Mouse (Mus musculus) CD4-positive, CD25-positive, alpha-beta regulatory T cell, adult 2 months (primary cell): ENCODE data around the gene Mast4.

Experiments used
- DNase-seq: peaks from one replicate; pipeline ENCODE4 v3.0.0-alpha.2; 2012; ENCODE audit warnings: low read depth, low spot score

Mast4 gene

GRCm38 (mm10) chr13:103316777-103317367 lies 17.4 kb downstream of the Mast4 start:
- DNase-seq: no peak

- no peak for DNase-seq
Observed at GRCm38 (mm10) chr13:103315113-103315708, 19.1 kb downstream of the Mast4 start.

DNA sequence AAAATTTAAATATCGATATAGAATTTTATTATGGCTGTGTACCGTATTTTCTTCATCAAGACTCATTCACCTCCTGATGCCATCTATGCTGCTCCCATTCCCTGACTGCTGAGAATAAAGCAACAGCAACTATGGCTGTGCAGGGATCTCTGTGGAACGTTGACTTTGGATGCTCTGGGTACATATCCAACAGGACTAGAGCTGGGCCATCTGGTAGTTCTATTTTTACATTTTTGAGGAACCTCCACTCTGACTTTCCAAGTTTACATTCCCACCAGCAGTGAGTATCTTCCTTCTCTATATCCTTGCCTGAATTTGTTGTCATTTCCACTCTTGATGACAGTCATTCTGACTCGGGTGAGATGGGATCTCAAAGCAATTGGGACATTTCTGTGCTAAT lies 26.0 kb downstream of the Mast4 start:
- no peak for DNase-seq

DNA sequence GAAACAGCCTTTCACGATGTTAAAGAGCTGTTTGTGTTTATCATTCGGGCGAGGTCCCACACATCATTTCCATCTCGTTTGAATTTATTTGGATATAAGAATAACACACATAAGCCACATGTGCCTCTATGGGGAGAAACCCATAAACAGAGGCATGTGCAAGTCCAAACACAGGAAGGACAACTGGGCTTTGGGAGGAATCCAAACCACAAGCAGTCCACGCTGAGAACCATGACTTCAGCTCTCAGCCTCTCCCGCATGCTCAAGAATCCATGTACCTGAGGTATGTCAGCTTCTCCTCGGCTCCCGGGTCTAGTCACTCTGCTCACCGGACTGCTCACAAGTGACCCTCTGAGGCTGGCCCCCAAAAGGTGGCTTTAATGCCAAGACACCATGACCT lies 30.5 kb downstream of the Mast4 start:
- no peak for DNase-seq

DNA sequence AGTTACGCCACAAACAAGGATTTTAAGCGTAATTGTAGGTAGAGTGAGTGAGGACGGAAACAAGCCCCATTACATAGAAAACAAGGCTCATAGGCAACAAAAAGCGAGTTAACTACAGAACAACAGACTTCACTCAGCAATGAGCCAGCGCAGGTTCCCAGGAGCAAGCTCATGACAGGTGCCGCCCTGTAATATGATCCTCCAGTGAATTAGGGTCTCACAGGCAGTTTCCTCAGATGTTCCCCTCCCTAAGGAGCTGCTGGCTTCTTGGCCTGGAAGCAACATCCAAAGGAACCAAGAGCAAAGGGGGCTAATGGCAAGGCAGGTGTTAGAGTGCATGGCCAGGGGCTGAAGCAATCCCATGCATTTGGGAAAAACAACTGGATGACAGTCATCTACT lies 31.8 kb downstream of the Mast4 start:
- no peak for DNase-seq

DNA sequence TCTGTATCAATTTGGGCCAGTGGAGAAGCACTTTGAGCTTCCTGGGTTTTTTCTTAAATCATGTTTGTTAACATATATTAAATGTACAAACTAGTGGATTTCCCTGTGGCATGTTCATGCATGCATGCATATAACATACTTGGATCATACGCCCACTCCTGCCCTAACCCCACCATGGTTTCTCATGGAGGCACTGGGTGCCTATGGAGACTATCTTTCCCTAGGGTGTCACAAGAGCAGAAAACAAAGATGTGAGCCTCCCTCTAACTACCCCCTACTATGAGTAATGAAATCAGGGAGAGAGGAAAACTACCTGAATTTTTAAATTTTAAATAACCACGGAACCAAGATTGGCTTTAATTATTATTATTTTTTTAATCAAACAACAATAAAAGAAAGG lies 32.2 kb downstream of the Mast4 start:
- no peak for DNase-seq

DNA sequence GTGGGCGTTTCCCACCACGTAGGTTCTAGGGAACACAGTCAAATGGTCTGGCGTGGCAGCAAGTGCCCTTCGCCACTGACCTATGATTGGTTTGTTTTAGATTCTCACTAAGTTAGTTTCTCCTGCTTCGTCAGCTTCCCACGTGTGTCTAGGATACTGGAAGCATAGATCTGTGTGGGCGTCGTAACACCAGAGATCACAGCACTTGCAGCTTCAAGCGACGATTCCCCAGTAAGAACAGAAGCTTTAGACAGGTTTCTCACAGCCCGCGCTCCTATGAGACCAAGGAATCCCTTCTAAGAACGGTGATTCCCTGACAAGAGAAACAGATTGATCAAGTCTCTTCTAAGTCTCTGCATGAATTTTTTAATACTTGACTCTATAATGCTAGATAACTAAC lies 39.9 kb downstream of the Mast4 start:
- no peak for DNase-seq

DNA sequence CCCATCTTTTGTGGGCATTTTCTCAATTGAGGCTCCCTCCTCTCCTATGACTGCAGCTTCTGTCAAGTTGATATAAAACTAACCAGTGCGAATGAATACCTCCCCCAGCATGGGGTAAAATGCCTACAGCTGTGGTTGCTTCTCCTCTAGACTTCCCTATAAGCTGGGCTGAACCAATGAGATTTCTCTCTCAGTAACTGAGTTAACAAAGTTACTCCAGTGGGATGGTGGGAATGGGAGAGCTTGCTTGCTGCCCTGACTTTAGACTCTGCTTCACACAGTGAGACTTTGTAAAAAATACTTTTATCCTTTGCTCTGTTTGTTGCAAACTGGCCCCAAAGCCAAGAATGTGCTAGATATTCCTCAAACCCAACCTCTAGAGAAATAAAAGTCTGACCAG lies 41.2 kb downstream of the Mast4 start:
- no peak for DNase-seq

GRCm38 (mm10) chr13:103291098-103291497 lies 43.2 kb downstream of the Mast4 start:
- DNase-seq: no peak

DNA sequence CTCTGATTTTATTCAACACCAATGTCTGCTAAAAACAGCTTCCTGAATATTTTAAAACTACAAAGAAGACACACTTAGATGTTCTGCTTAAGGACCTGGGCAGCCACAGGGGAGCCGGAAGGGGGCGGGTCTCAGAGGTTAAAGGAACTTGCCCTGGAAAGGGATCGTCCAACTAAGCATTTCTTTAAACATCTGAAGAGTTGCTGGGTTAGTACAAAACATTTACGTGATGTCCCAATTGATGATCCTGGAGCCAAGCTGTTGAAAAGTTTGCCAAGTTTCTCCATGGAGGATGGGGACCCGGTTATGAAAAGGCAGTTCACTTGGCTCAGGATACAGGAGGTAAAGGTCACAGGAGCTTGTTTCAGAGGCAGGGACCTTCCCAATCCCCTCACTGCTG lies 48.5 kb downstream of the Mast4 start:
- DNase-seq: no peak

GRCm38 (mm10) chr13:103285036-103285435 lies 49.3 kb downstream of the Mast4 start:
- DNase-seq: no peak

- DNase-seq: no peak
Observed at GRCm38 (mm10) chr13:103270856-103271391, 63.4 kb downstream of the Mast4 start.

- DNase-seq: no peak
Observed at GRCm38 (mm10) chr13:103262707-103263106, 71.6 kb downstream of the Mast4 start.

DNA sequence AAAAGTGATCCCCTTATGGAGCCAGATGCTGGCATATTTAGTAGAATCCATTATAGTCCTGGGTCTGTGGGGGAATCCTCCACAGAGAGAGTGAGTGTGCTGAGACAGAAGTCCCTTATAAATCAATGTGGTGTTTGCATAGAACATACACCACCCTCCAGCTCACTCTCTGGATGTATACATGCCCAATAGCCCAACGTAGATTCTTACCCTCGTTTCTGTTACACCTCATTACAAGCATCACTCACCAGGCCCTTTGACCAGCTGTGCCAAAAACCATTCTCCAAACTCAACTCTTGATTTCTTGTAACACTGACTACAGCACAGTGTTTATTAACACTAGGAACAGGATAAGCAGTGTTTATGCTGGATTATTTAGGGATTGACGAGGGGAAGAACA lies 72.2 kb downstream of the Mast4 start:
- no peak for DNase-seq

DNA sequence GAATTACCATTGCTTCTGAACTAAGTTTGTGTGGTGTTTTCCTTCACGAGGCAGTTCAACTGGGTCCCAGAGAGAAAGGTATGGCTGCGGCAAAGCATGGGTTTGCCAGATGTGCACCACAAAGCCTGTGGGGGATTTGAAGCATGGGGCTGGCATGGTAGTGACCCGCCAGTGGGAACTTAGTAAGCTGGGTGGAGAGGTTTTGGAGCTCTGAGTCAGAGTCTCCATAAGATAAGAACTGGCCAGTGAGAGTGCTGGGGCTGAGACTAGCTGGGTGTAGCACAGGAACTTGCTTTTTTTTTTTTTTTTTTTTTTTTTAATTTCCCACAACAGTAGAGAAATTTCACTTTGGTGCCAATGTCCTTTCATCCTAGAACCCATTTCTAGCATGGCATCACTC lies 73.9 kb downstream of the Mast4 start:
- no peak for DNase-seq

- DNase-seq: no peak
Observed at GRCm38 (mm10) chr13:103258106-103258505, 76.2 kb downstream of the Mast4 start.

- DNase-seq: no peak
Observed at GRCm38 (mm10) chr13:103254861-103255260, 79.4 kb downstream of the Mast4 start.

DNA sequence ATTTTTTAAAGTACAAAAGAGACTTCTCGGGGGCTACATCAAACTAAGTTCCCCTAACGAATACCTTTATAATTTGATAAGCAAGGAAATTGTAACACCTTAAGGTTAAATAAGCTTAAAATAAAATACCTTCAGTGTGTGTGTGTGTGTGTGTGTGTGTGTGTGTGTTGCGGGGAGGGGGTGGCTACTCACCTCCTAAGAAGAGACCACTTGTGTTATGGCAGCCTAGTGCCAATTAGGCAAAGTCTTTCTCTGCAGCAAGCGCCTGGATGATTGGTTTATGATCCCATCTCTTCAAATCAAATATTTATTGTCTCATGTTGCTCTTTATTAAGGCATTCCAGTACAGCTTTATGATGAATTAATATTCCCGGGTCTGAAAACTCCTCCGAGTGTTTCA lies 81.2 kb downstream of the Mast4 start:
- no peak for DNase-seq

- no peak for DNase-seq
Observed at GRCm38 (mm10) chr13:103248102-103249054, 85.9 kb downstream of the Mast4 start.

- no peak for DNase-seq
Observed at GRCm38 (mm10) chr13:103246973-103247718, 87.2 kb downstream of the Mast4 start.

GRCm38 (mm10) chr13:103245431-103245830 lies 88.9 kb downstream of the Mast4 start:
- no peak for DNase-seq

DNA sequence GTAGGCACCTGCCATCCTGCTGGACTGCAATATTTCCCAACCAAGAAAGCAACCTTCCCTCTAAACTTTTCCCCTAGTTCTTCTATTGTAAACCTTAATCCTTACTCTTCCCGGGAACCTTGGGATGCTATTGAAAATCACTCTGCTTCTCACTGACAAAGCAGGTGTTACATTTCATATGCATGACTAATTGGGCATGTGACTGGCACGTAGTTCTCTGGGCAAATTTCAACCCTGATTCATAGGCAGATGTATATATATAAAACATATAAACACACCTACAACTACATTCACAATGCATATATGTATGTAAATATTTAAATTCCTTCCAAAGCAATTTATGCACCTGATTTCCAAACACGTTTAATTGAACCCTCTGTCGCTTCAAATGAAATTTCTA lies 90.2 kb downstream of the Mast4 start:
- DNase-seq: no peak
